Mouse (Mus musculus): ENCODE measurements around the gene Nemf.

DNA sequence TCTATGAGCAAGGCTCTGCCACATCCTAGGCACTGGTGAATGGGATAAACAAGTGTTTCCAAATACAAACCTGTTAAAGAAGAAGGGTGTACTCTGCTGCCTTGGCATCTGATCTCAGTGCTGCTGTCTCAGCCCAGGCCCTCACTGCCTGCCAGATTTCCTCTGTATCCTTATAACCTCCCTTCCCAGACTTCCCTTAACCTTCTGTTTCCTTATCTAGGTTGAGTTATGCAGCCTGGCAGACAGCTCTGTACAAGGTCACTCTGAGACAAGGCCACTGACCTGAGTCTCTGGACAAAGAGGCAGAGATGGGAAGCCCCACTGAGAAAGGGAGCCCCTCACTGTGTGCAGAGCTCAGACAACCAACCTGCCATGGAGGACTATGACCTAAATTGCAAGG lies 38.5 kb downstream of the Nemf start:
- no peak for TF ChIP-seq EP300 (IDR thresholded peaks at IDR 0.05; ENCODE audit: low read depth)
- TF ChIP-seq CTCF (IDR thresholded peaks at IDR 0.05; ENCODE audit: low read depth) = no peak

Measured in liver, postnatal 0 days (tissue).